Mouse (Mus musculus) heart, embryonic 14.5 days (tissue): Measurements from ENCODE around the gene Plxnb2. TPM values are rescaled to one million over a fixed set of nuclear protein-coding genes. Genes with fewer than 3 reads are reported as not detected.

ENCODE experiments used
- ATAC-seq: fragments of 200-750 bp; cut with Nextera tagmentation; 2 replicates; pipeline ENCODE4 v1.8.0; 2017; ENCODE audit warnings: low read depth, moderate TSS enrichment; ENCODE audit not compliant: insufficient number of reproducible peaks, insufficient read depth, low FRiP score
- H3K27ac ChIP-seq, 2 experiments: fragments of 200-500 bp in 1 of 2; fragments of 300-500 bp in 1 of 2; sonication (generic) in 1 of 2; replicated peaks in 1 of 2; 2 replicates each; pipeline ENCODE4 v1.5.1; 2012 to 2014; ENCODE audit warnings: low read depth in 2 of 2, low read length in 2 of 2, control low read depth in 1 of 2, mild to moderate bottlenecking in 1 of 2, mixed read lengths in 1 of 2; ENCODE audit not compliant: control insufficient read depth in 1 of 2, insufficient read depth in 1 of 2
- H3K27me3 ChIP-seq: fragments of 300-500 bp; sonication (generic); 2 replicates; pipeline ENCODE4 v1.6.1; 2014; ENCODE audit warnings: mild to moderate bottlenecking, low read length, control low read depth; ENCODE audit not compliant: control insufficient read depth, insufficient read depth
- H3K36me3 ChIP-seq: fragments of 300-500 bp; sonication (generic); 2 replicates; pipeline ENCODE4 v1.6.1; 2014; ENCODE audit warnings: mild to moderate bottlenecking, control low read depth, low read length, mixed read lengths; ENCODE audit not compliant: control insufficient read depth, insufficient read depth
- H3K4me1 ChIP-seq, 2 experiments: fragments of 200-500 bp in 1 of 2; fragments of 300-500 bp in 1 of 2; sonication (generic) in 1 of 2; 2 replicates each; pipeline ENCODE4 v1.6.1; 2012 to 2014; ENCODE audit warnings: low read length in 2 of 2, control low read depth in 1 of 2, mixed read lengths in 1 of 2; ENCODE audit not compliant: control insufficient read depth in 2 of 2, insufficient read depth in 2 of 2
- H3K4me2 ChIP-seq: fragments of 300-500 bp; sonication (generic); 2 replicates; pipeline ENCODE4 v1.6.1; 2014; ENCODE audit warnings: mild to moderate bottlenecking, low read length
- H3K4me3 ChIP-seq, 2 experiments: fragments of 200-500 bp in 1 of 2; fragments of 300-500 bp in 1 of 2; sonication (generic) in 1 of 2; 2 replicates each; pipeline ENCODE4 v1.5.1; 2012 to 2014; ENCODE audit warnings: low read length in 2 of 2, mild to moderate bottlenecking in 2 of 2, control low read depth in 1 of 2, low read depth in 1 of 2, moderate library complexity in 1 of 2; ENCODE audit not compliant: control insufficient read depth in 1 of 2, insufficient read depth in 1 of 2
- H3K9ac ChIP-seq: fragments of 300-500 bp; sonication (generic); 2 replicates; pipeline ENCODE4 v1.6.1; 2014; ENCODE audit warnings: mild to moderate bottlenecking, low read length
- H3K9me3 ChIP-seq: fragments of 300-500 bp; sonication (generic); 2 replicates; pipeline ENCODE4 v1.6.1; 2016; ENCODE audit warnings: low read length, control low read depth; ENCODE audit not compliant: control insufficient read depth
- WGBS: fragments of 180-500 bp; shearing (Covaris S2); extraction: QIAGEN DNeasy Blood & Tissue Kit; methylation state at CpG from one replicate; pipeline ENCODE4 v1.1.7; 2014; 5-methylcytosine and 5-hydroxymethylcytosine counted together
- polyA plus RNA-seq: library from polyadenylated mRNA; unstranded; fragments of >200 nt; fragmentation: Nextera tagmentation; extraction: Ambion mirVana; gene quantifications from 2 replicates; pipeline ENCODE4 v1.2.1, GENCODE M21; 2014

The Plxnb2 gene
- polyA plus RNA-seq, 1 experiment from 2014 or later = 99.3 TPM

- Histone ChIP-seq H3K4me2 (peak within 1 kb of the TSS; percentile 88), H3K27me3 (no peaks in the 10 kb centered on the region), H3K9ac (peak within 1 kb of the TSS; percentile 97), H3K27ac (peak within 1 kb of the TSS; percentile 81 to 92), H3K9me3 (no peaks in the 10 kb centered on the region), H3K4me1 (peaks cover 11 to 27% of the 10 kb centered on the region in 2 experiments), H3K36me3 (peaks cover 4% of the 10 kb centered on the region; the same call in 1 of the 2 replicates), H3K4me3 (peak within 1 kb of the TSS; percentile 71 to 99)
- 2% methylated on average over 58 of the region's 73 CpGs for WGBS
- ATAC-seq = peak; percentile 87
Observed at GRCm38 (mm10) chr15:89210915-89211715, 30.5 kb upstream of the Plxnb2 start, which contains the start of gene Ppp6r2. TSS of gene Ppp6r2 (plus strand) at chr15:89211553.

- Histone ChIP-seq H3K4me3 (peak overlapping the region; percentile 67 to 99), H3K9me3 (no peaks in the 10 kb centered on the region), H3K27ac (peak overlapping the region; percentile 81 to 92), H3K27me3 (no peaks in the 10 kb centered on the region), H3K4me2 (peak overlapping the region; percentile 88), H3K36me3 (no peaks in the 10 kb centered on the region), H3K9ac (peak overlapping the region; percentile 69), H3K4me1 (peaks cover 7 to 22% of the 10 kb centered on the region in 2 experiments)
- 11% methylated on average over 22 of the region's 22 CpGs for whole genome bisulfite sequencing
- ATAC-seq = no peak
Observed at GRCm38 (mm10) chr15:89209886-89210761, 29.5 kb upstream of the Plxnb2 start.

GRCm38 (mm10) chr15:89207457-89207856 lies 26.9 kb upstream of the Plxnb2 start:
- no peak overlapping the region for H3K4me2 ChIP-seq
- peaks cover 5% of the 10 kb centered on the region in 2 experiments for H3K4me1 ChIP-seq
- ATAC-seq = no peak
- 85% methylated on average over 4 of the region's 4 CpGs for WGBS
- peaks cover 8% of the 10 kb centered on the region for H3K9me3 ChIP-seq
- H3K4me3 ChIP-seq = no peak overlapping the region
- no peak overlapping the region for H3K9ac ChIP-seq
- H3K27ac ChIP-seq = no peak overlapping the region
- H3K36me3 ChIP-seq = no peaks in the 10 kb centered on the region
- H3K27me3 ChIP-seq = no peaks in the 10 kb centered on the region

GRCm38 (mm10) chr15:89197056-89197455 lies 16.5 kb upstream of the Plxnb2 start:
- H3K4me2 ChIP-seq = peak overlapping the region; percentile 83
- 71% methylated on average over 15 of the region's 15 CpGs for WGBS
- H3K36me3 ChIP-seq = no peaks in the 10 kb centered on the region
- H3K4me1 ChIP-seq = peaks cover 8 to 15% of the 10 kb centered on the region in 2 experiments
- peak overlapping the region; percentile 99 for H3K9ac ChIP-seq
- no peak for ATAC-seq
- no peaks in the 10 kb centered on the region for H3K27me3 ChIP-seq
- peak overlapping the region; percentile 92 to 96 for H3K4me3 ChIP-seq
- no peaks in the 10 kb centered on the region for H3K9me3 ChIP-seq
- peak overlapping the region in 1 of 2 experiments; percentile 99; a peak in 2 of 4 replicates for H3K27ac ChIP-seq

- ATAC-seq = peak; percentile 98
- Histone ChIP-seq H3K27me3 (no peaks in the 10 kb centered on the region), H3K4me3 (peak within 1 kb of the TSS; percentile 92 to 96), H3K9me3 (no peaks in the 10 kb centered on the region), H3K36me3 (no peaks in the 10 kb centered on the region), H3K27ac (peak within 1 kb of the TSS; percentile 97 to 99), H3K9ac (peak within 1 kb of the TSS; percentile 99), H3K4me2 (peak within 1 kb of the TSS; percentile 83), H3K4me1 (peaks cover 8 to 15% of the 10 kb centered on the region in 2 experiments)
- WGBS = under 1% methylated on average over 34 of the region's 38 CpGs
Observed at GRCm38 (mm10) chr15:89196313-89196706, 15.7 kb upstream of the Plxnb2 start, which contains the start of gene Dennd6b. TSS of gene Dennd6b (minus strand) at chr15:89196496.

- H3K27ac ChIP-seq = peak overlapping the region; percentile 97 to 99
- peak overlapping the region; percentile 83 for H3K4me2 ChIP-seq
- no peaks in the 10 kb centered on the region for H3K27me3 ChIP-seq
- no peaks in the 10 kb centered on the region for H3K36me3 ChIP-seq
- peak overlapping the region; percentile 92 to 96 for H3K4me3 ChIP-seq
- H3K4me1 ChIP-seq = peaks cover 8 to 15% of the 10 kb centered on the region in 2 experiments
- ATAC-seq = peak; percentile 93
- no peaks in the 10 kb centered on the region for H3K9me3 ChIP-seq
- H3K9ac ChIP-seq = peak overlapping the region; percentile 99
- under 1% methylated on average over 23 of the region's 25 CpGs for WGBS
Observed at GRCm38 (mm10) chr15:89195690-89196312, 15.2 kb upstream of the Plxnb2 start.

GRCm38 (mm10) chr15:89195261-89195681 lies 14.7 kb upstream of the Plxnb2 start:
- WGBS = 30% methylated on average over 6 of the region's 6 CpGs
- Histone ChIP-seq H3K4me2 (peak overlapping the region; percentile 83), H3K4me3 (peak overlapping the region in 1 of 2 experiments; percentile 96; a peak in 3 of 4 replicates), H3K27me3 (no peaks in the 10 kb centered on the region), H3K9me3 (no peaks in the 10 kb centered on the region), H3K36me3 (0 out of 2 replicates have a peak, but pooled peaks cover under 1% of the 10 kb centered on the region), H3K9ac (peak overlapping the region; percentile 99), H3K27ac (peak overlapping the region; percentile 97 to 99), H3K4me1 (peaks cover 8 to 15% of the 10 kb centered on the region in 2 experiments)
- no peak for ATAC-seq
